Mouse (Mus musculus) adrenal gland, postnatal 10 days (tissue): ENCODE data around the gene Fam160a2. TPM values are rescaled to one million over a fixed set of nuclear protein-coding genes. Genes with fewer than 3 reads are reported as not detected.
"Not testable (repeated sequence)": the region's sequence is repeated elsewhere in the genome, so short reads cannot be mapped to it uniquely, and the experiment has no call there.

Experiments
- DNase-seq: peaks from one replicate; pipeline ENCODE4 v3.0.0; 2021; ENCODE audit warnings: mixed read lengths
- total RNA-seq, 2 experiments: library from RNA; stranded (reverse); gene quantifications; 2 replicates each; pipeline ENCODE4 v1.2.3; 2021

Gene Fam160a2
- total RNA-seq, 2 experiments from 2014 or later = 24.3 to 29.4 TPM

- no peak for DNase-seq
Observed at GRCm38 (mm10) chr7:105394606-105395005, 5.2 kb downstream of the Fam160a2 start.

DNA sequence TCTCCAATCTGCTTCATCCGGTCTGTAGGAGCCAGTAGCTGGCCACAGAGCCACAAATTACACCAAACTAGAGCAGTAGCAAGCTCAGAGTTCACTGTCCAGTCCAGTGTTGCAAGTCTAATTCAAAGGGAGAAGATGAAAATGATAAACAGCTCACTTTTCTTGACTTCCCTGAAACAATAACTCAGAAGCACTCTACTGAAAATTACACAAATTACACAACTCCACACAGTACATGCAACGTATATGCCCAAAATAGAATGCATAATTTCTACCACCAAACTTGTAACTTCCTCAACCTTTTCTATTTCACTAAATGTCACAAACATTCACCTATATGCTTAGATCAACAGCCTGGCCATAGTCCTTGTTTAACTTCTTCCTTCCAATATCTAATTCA is 9.6 kb downstream of the Fam160a2 start:
- DNase-seq = no peak

DNA sequence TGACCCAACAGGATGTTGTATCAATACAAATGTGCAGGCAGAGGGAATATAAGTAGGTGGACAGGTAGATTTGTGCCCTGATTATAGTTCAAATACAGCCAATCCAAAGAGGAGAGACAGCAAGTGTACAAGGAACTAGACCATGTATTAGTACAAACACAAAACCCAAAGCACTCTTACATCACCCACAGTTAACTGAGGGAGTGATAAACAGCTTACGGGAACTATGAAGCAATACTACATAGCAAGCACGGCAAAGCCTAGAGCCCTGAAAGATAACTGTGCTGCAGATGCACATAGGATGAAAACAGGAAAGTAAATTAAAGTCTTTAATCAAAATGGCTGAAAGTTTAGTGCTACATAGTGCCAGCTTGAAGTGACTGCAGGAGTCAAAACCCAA is 12.2 kb downstream of the Fam160a2 start:
- no peak for DNase-seq

GRCm38 (mm10) chr7:105380329-105380728 is 19.5 kb downstream of the Fam160a2 start:
- DNase-seq = no peak

DNA sequence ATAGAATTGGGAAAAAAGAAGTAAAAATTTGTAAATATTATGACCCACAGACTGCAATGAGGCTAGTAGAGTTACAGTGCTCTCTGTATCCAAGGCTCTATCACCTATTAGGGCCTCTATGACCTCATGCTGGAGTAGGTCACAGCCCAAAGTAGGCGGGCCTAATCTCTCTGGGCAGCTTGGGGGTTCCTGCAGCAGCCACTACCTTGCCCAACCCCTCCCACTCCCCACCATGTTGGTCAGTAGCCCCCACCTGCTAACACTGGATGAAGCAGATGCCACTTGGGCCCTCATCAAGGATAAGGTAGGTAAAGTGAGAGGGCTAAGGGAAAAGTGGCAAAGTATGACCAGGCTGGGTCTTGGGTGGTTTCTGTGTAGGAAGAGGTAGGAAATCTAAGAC is 25.0 kb downstream of the Fam160a2 start, which contains the start of gene Gm5901:
Gene Gm5901, plus strand, starts transcription at position 173 of the 400 bp plus-strand sequence.
- DNase-seq = no peak

DNA sequence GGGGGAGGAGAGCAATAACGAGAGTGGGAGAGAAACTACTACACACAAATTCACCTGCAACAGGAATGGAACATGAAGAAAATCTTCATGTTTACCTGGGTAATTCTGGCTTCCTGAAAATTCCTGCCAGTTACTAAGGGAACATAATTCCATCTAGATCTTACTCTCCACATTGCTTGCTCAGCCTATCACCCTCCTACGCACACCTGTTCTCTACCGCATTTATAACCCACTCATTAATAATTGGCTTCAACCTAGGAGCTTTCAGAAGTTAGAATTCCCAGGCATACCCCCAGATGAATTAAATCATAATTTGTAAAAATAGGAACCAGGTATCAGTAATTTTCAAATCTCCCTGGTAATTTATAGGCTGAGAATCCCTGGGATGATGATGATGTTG is 25.9 kb downstream of the Fam160a2 start:
- DNase-seq = no peak

- peak; percentile 52 for DNase-seq
Observed at GRCm38 (mm10) chr7:105373509-105373908, 26.3 kb downstream of the Fam160a2 start.

DNA sequence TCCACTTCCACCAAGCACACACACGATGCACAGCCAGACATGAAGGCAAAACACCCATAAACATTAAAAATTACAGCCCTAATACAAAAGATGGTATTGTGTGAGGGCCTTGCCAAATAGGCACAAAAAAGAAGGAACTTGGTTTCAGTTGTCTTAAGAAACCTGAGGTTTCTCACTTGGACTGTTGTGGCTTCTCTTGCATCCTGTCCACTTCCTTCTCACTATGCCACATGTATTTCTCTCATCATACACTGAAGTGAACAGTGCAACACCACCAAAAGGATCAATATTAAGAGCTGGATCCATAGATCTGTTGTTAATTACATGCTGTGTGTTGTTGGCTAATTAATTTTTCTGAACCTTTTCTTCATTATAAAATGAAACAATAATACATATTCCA is 26.9 kb downstream of the Fam160a2 start:
- no peak for DNase-seq

- no peak for DNase-seq
Observed at GRCm38 (mm10) chr7:105368521-105368920, 31.3 kb downstream of the Fam160a2 start.

DNA sequence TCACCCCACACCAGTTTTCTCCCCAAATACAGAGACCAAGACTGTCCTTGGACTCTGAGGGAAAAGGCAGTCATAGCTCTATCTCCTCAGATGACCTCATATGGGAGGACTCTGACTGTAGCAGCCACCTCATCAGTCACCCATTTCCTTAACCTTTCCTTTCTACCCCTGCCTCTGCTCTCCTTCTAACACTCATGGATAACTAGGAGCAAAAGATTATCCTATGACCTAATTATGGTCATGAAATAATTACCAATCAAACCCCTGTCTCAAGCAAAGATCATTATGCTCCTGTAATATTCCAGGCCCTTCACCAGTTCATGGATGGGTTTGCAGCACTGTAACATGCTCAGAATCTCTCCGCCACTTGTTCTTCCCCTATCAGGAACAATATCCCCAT is 31.9 kb downstream of the Fam160a2 start, which contains the start of gene Olfr692:
Gene Olfr692, plus strand, starts transcription at position 301 of the 400 bp plus-strand sequence.
- no peak for DNase-seq

DNA sequence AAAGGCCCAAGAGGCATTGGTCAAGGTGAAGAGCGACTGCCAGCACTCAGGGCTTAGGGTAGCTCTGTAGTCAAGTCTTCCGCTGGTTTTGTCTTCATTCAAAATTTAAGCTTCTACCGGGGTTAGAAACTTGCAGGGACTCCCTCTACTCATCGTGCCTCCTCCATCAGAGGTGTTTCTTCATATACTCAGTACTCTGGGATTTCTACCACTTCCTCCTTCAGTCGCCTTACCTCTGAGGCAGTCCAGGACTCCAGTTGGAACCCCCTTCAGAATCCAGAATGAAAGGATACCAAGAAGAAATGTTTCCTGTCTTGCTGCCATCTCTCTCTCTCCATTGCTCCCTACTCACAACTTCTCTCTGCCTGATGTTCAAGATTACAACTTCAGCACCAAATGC is 32.6 kb downstream of the Fam160a2 start:
- DNase-seq = no peak

DNA sequence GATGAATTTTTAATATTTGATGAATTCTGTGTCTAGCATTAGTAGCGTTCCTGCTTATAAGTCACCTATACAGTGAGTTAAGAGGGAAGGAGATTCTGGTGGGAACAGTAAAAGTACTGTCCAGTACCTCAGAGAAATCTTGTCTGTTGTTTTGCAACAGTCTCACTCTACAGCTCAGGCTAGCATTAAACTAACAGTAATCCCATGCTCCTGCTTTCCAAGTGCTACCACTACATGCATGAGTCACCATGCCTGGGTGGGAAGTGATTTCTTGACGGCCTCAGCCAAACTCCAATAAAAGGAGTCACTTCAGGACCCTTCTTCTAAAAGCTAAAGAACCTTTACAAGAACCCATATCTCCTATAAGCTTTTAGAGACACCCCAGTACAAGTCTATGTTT is 38.1 kb downstream of the Fam160a2 start:
- no peak for DNase-seq

GRCm38 (mm10) chr7:105356487-105356886 is 43.4 kb downstream of the Fam160a2 start:
- not testable (repeated sequence) for DNase-seq

GRCm38 (mm10) chr7:105356064-105356463 is 43.8 kb downstream of the Fam160a2 start:
- DNase-seq = not testable (repeated sequence)

GRCm38 (mm10) chr7:105342752-105343151 is 57.1 kb downstream of the Fam160a2 start:
- no peak for DNase-seq

DNA sequence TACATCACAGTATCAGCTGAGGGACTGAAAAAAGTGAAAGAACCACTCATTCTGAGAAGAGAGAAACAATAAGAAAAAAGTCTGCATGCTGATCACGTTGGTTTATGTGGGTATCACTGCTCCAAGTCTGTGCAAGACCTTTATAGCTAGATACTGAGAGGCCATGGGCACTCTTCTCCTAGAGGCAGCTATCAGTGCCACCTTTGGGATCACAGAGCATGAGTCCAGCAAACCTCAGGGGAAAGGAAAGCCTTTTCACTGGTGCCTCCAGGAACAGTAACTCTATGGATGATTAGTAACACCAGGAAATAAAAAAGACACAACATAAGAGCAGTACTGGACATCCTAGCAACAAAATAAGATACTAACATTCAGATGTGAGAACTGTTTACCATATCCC is 57.7 kb downstream of the Fam160a2 start, which contains the start of gene Olfr691:
Gene Olfr691, minus strand, starts transcription at position 101 of the 400 bp plus-strand sequence.
- DNase-seq = no peak

GRCm38 (mm10) chr7:105334004-105334403 is 65.8 kb downstream of the Fam160a2 start, which contains the start of gene Olfr690:
TSS of gene Olfr690 (minus strand) at chr7:105334104.
- DNase-seq = no peak

- no peak for DNase-seq
Observed at GRCm38 (mm10) chr7:105325302-105325701, 74.6 kb downstream of the Fam160a2 start.

Other genes starting within 250 kb of the Fam160a2 start
- gene Olfr684, start 236.4 kb downstream of the Fam160a2 start, total RNA-seq = not detected
- gene Olfr685, start 214.0 kb downstream of the Fam160a2 start, total RNA-seq = not detected
- gene Olfr686, start 192.6 kb downstream of the Fam160a2 start, total RNA-seq = not detected
- gene Olfr688, start 112.0 kb downstream of the Fam160a2 start, total RNA-seq = not detected
- gene Olfr689, start 88.9 kb downstream of the Fam160a2 start, total RNA-seq = not detected
- not detected for gene Olfr690, start 66.0 kb downstream of the Fam160a2 start, total RNA-seq
- gene Olfr691, start 57.8 kb downstream of the Fam160a2 start, total RNA-seq = not detected
- gene Olfr692, start 31.8 kb downstream of the Fam160a2 start, total RNA-seq = not detected
- gene Gm5901, start 25.0 kb downstream of the Fam160a2 start, total RNA-seq = not detected
- not detected for gene Cnga4, start 4.5 kb upstream of the Fam160a2 start, total RNA-seq
- under 1 TPM in 1 of 2 experiments, not detected in 1; 0.12 TPM for gene Cckbr, start 25.7 kb upstream of the Fam160a2 start, total RNA-seq
- gene Cavin3, start 82.2 kb upstream of the Fam160a2 start, total RNA-seq = 10 to 100 TPM; 48.6 to 49.5 TPM
- 10 to 100 TPM; 59.2 to 68.1 TPM for gene Smpd1, start 154.3 kb upstream of the Fam160a2 start, total RNA-seq
- gene Apbb1, start 181.6 kb upstream of the Fam160a2 start, total RNA-seq = 10 to 100 TPM; 19.6 to 25.2 TPM
- gene Hpx, start 200.1 kb upstream of the Fam160a2 start, total RNA-seq = 100 to 1,000 TPM; 313 to 789 TPM
- gene Trim3, start 233.5 kb upstream of the Fam160a2 start, total RNA-seq = 10 to 100 TPM; 32.5 to 45.1 TPM
- gene Timm10b, start 240.0 kb upstream of the Fam160a2 start, total RNA-seq = 100 to 1,000 TPM; 129 to 132 TPM
- gene Arfip2, start 240.4 kb upstream of the Fam160a2 start, total RNA-seq = 10 to 100 TPM; 48.3 to 57.8 TPM
- 10 to 100 TPM in 1 of 2 experiments, 1 to 10 TPM in 1; 6.3 to 10.4 TPM for gene Gm45799, start 240.5 kb upstream of the Fam160a2 start, total RNA-seq